In the genomic region with DNA sequence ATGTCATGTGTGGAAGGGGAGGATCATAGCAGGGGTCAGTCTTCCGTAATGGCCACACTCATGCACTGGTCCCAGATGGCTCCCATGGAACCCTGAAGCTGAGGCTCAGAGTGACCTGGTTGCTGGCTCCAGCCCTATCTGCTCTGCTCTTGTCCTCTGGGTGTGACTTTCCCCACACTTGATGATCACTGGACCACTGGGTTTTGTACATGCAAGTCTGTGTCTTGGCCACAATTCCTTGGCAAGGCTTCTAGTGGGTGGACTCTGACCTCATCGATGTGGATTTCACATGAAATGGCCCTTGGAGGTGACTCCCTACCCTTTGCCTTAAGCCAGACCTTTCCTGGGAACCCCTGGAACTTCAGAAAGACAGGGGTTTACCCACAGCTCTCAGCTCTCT, we compare ENCODE assay signal across 19 mouse cellular contexts. TPM values are rescaled to one million over a fixed set of nuclear protein-coding genes. Genes with fewer than 3 reads are reported as not detected.
DNase-seq lines count a peak whose midpoint lies in the region; ATAC-seq and TF ChIP-seq lines count a peak whose summit lies in the region.
"Had no signal": no experiment of that assay in that cellular context is flagged by ENCODE, and none has a peak within 500 bp of the region (broad histone marks: within the 10 kb centered on the region; RNA-seq: fewer than 3 reads in every experiment).

No protein-coding gene starts in this region.

- intact Hi-C loops in heart, postnatal 14 days (cut with DNase I) = loop anchor here (10.0 kb wide), 1 partner anchor 212 kb away; a partner anchor contains a TSS

- no peak overlapping the region for H3K4me2 ChIP-seq in kidney, embryonic 16.5 days (replicated peaks; ENCODE audit: low read depth, low read length)
- H3K4me2 ChIP-seq: limb, embryonic 13.5 days; midbrain, embryonic 15.5 days had no signal

- no peak for TF ChIP-seq CTCF in kidney, adult 2 months (conservative IDR thresholded peaks at IDR 0.05; ENCODE audit: insufficient read depth, insufficient read length, low read depth, low read length)

- no peaks in the 10 kb centered on the region for H3K27me3 ChIP-seq in kidney, adult 2 months (replicated peaks; ENCODE audit: control insufficient read depth, insufficient read depth, low read length)
- H3K27me3 ChIP-seq in kidney, embryonic 16.5 days (ENCODE audit: insufficient read depth, low read length) = no peaks in the 10 kb centered on the region
- H3K27me3 ChIP-seq in megakaryocyte, embryonic 14.5 days (replicated peaks) = peaks cover 9% of the 10 kb centered on the region
- H3K27me3 ChIP-seq in limb, embryonic 10.5 days (ENCODE audit: low read depth, poor library complexity, severe bottlenecking) = peaks cover 13% of the 10 kb centered on the region
- H3K27me3 ChIP-seq: limb, embryonic 13.5 days; midbrain, embryonic 15.5 days had no signal

- ATAC-seq in kidney, embryonic 16.5 days (ENCODE audit: low FRiP score, low TSS enrichment) = no peak
- ATAC-seq in megakaryocyte, adult 5-6 weeks (ENCODE audit: poor library complexity, severe bottlenecking) = no peak
- ATAC-seq in erythroblast, adult 5-6 weeks (replicated peaks; ENCODE audit: low FRiP score, poor library complexity, severe bottlenecking) = no peak
- ATAC-seq: forebrain, embryonic 14.5 days; hindbrain, embryonic 16.5 days; midbrain, embryonic 15.5 days had no signal

- no peak overlapping the region for H3K9ac ChIP-seq in kidney, embryonic 16.5 days (replicated peaks; ENCODE audit: low read length)
- H3K9ac ChIP-seq: limb, embryonic 13.5 days; midbrain, embryonic 15.5 days had no signal

- no peak for TF ChIP-seq POLR2A in kidney, adult 2 months (IDR thresholded peaks at IDR 0.05; ENCODE audit: low read depth, low read length)

- peak; percentile 79 for DNase-seq in kidney, adult 2 months
- DNase-seq in heart, postnatal 14 days = peak; percentile 49 to 61
- DNase-seq in limb, embryonic 10.5 days (ENCODE audit: low spot score) = no peak
- DNase-seq: adrenal gland, postnatal 25 days; cerebellum, adult 18-20 months; right cerebral cortex, postnatal 4 days had no signal

- H3K4me1 ChIP-seq in kidney, adult 2 months (ENCODE audit: control insufficient read depth, insufficient read depth, low read length) = no peaks in the 10 kb centered on the region
- H3K4me1 ChIP-seq in kidney, embryonic 16.5 days (ENCODE audit: insufficient read depth, low read length) = 0 out of 2 replicates have a peak, but pooled peaks cover 3% of the 10 kb centered on the region
- peaks cover 52% of the 10 kb centered on the region for H3K4me1 ChIP-seq in megakaryocyte, embryonic 14.5 days
- H3K4me1 ChIP-seq in limb, embryonic 10.5 days = 0 out of 2 replicates have a peak, but pooled peaks cover 7% of the 10 kb centered on the region
- H3K4me1 ChIP-seq: midbrain, embryonic 15.5 days had no signal

- H3K9me3 ChIP-seq in kidney, embryonic 16.5 days (ENCODE audit: low read length) = no peaks in the 10 kb centered on the region
- no peaks in the 10 kb centered on the region for H3K9me3 ChIP-seq in megakaryocyte, embryonic 14.5 days
- no peaks in the 10 kb centered on the region for H3K9me3 ChIP-seq in limb, embryonic 10.5 days (replicated peaks)
- H3K9me3 ChIP-seq: embryonic facial prominence, embryonic 10.5 days; limb, embryonic 13.5 days; midbrain, embryonic 15.5 days had no signal

- 72% methylated on average over 2 of the region's 2 CpGs for WGBS in kidney, adult 2 months
- WGBS in kidney, embryonic 16.5 days = 92% methylated on average over 2 of the region's 2 CpGs
- 90% methylated on average over 2 of the region's 2 CpGs for WGBS in limb, embryonic 10.5 days

- no peaks in the 10 kb centered on the region for H3K36me3 ChIP-seq in kidney, adult 2 months (ENCODE audit: control insufficient read depth, insufficient read depth, low read length)
- H3K36me3 ChIP-seq in kidney, embryonic 16.5 days (ENCODE audit: insufficient read depth, low read length) = no peaks in the 10 kb centered on the region
- H3K36me3 ChIP-seq in megakaryocyte, embryonic 14.5 days (replicated peaks; ENCODE audit: low read length) = no peaks in the 10 kb centered on the region
- no peaks in the 10 kb centered on the region for H3K36me3 ChIP-seq in limb, embryonic 10.5 days
- H3K36me3 ChIP-seq: embryonic facial prominence, embryonic 10.5 days; limb, embryonic 13.5 days; midbrain, embryonic 15.5 days had no signal

- H3K27ac ChIP-seq in kidney, adult 2 months (ENCODE audit: insufficient read depth, low read depth, low read length) = no peak overlapping the region
- no peak overlapping the region for H3K27ac ChIP-seq in kidney, embryonic 16.5 days (ENCODE audit: low read length)
- H3K27ac ChIP-seq in limb, embryonic 10.5 days = no peak overlapping the region
- H3K27ac ChIP-seq: embryonic facial prominence, embryonic 10.5 days; kidney, postnatal 0 days; limb, embryonic 13.5 days; midbrain, embryonic 15.5 days had no signal

- no peak overlapping the region for H3K4me3 ChIP-seq in kidney, adult 2 months (ENCODE audit: insufficient read depth, low read depth, low read length)
- H3K4me3 ChIP-seq in kidney, embryonic 16.5 days (ENCODE audit: low read length) = no peak overlapping the region
- H3K4me3 ChIP-seq in megakaryocyte, embryonic 14.5 days (replicated peaks) = peak overlapping the region; percentile 14
- no peak overlapping the region for H3K4me3 ChIP-seq in limb, embryonic 10.5 days
- H3K4me3 ChIP-seq: embryonic facial prominence, embryonic 10.5 days; erythroblast, embryonic 14.5 days; limb, embryonic 13.5 days; midbrain, embryonic 15.5 days had no signal

RNA-seq across cellular contexts. Expression of a gene that starts 2.4 kb away (rescaled TPM):
- polyA plus RNA-seq in kidney, adult 2 months (2012; rRNA removed) = 16.2 and 24.9 TPM in 2 replicates
- polyA plus RNA-seq in kidney, embryonic 16.5 days (2015; fragmentation: Nextera tagmentation; extraction: Ambion mirVana) = 0.70 and 0.77 TPM in 2 replicates
- polyA plus RNA-seq in megakaryocyte, embryonic 14.5 days (2012; ENCODE audit: insufficient read depth, low replicate concordance) = 0.93 TPM in 1 of 2 replicates, not detected in the other
- not detected in 2 replicates for total RNA-seq in megakaryocyte, adult 5-6 weeks (2015)
- not detected in 2 replicates for total RNA-seq in megakaryocyte, adult 5-6 weeks (2017)
- 10 to 100 TPM; 62.4 to 67.9 TPM for total RNA-seq in heart, postnatal 14 days (2021)
- total RNA-seq in erythroblast, adult 5-6 weeks (2015; ENCODE audit: low replicate concordance) = not detected in 2 replicates
- total RNA-seq in erythroblast, adult 5-6 weeks (2017; ENCODE audit: low replicate concordance) = not detected in 2 replicates
- polyA plus RNA-seq in limb, embryonic 10.5 days (2016; fragmentation: Nextera tagmentation; extraction: Ambion mirVana) = 0.20 TPM in 1 of 2 replicates, not detected in the other
- total RNA-seq: megakaryocyte progenitor cell, adult 5-6 weeks; neutrophil, adult 5-6 weeks had no signal
- polyA plus RNA-seq: embryonic facial prominence, embryonic 10.5 days; erythroblast, embryonic 14.5 days had no signal

RNA-seq across cellular contexts. Expression of a gene that starts 40.1 kb away (rescaled TPM):
- polyA plus RNA-seq in kidney, adult 2 months (2012; rRNA removed) = 34.9 and 44.3 TPM in 2 replicates
- polyA plus RNA-seq in kidney, embryonic 16.5 days (2015; fragmentation: Nextera tagmentation; extraction: Ambion mirVana) = 133 and 137 TPM in 2 replicates
- polyA plus RNA-seq in megakaryocyte, embryonic 14.5 days (2012; ENCODE audit: insufficient read depth, low replicate concordance) = 10.5 TPM in 1 of 2 replicates, not detected in the other
- total RNA-seq in megakaryocyte, adult 5-6 weeks (2015) = 38.2 and 44.3 TPM in 2 replicates
- total RNA-seq in megakaryocyte, adult 5-6 weeks (2017) = 39.0 and 40.2 TPM in 2 replicates
- 10 to 100 TPM; 25.5 to 30.8 TPM for total RNA-seq in heart, postnatal 14 days (2021)
- 6.5 and 12.3 TPM in 2 replicates for total RNA-seq in erythroblast, adult 5-6 weeks (2015; ENCODE audit: low replicate concordance)
- 12.9 and 24.5 TPM in 2 replicates for total RNA-seq in erythroblast, adult 5-6 weeks (2017; ENCODE audit: low replicate concordance)
- polyA plus RNA-seq in limb, embryonic 10.5 days (2016; fragmentation: Nextera tagmentation; extraction: Ambion mirVana) = 120 and 148 TPM in 2 replicates

RNA-seq across cellular contexts. Expression of a gene that starts 40.1 kb away (rescaled TPM):
- 97.4 and 141 TPM in 2 replicates for polyA plus RNA-seq in kidney, adult 2 months (2012; rRNA removed)
- polyA plus RNA-seq in kidney, embryonic 16.5 days (2015; fragmentation: Nextera tagmentation; extraction: Ambion mirVana) = 69.8 and 73.4 TPM in 2 replicates
- 26.6 and 36.9 TPM in 2 replicates for polyA plus RNA-seq in megakaryocyte, embryonic 14.5 days (2012; ENCODE audit: insufficient read depth, low replicate concordance)
- 32.6 and 45.7 TPM in 2 replicates for total RNA-seq in megakaryocyte, adult 5-6 weeks (2015)
- 33.0 and 39.0 TPM in 2 replicates for total RNA-seq in megakaryocyte, adult 5-6 weeks (2017)
- 10 to 100 TPM; 43.2 to 45.0 TPM for total RNA-seq in heart, postnatal 14 days (2021)
- 11.7 and 24.9 TPM in 2 replicates for total RNA-seq in erythroblast, adult 5-6 weeks (2015; ENCODE audit: low replicate concordance)
- total RNA-seq in erythroblast, adult 5-6 weeks (2017; ENCODE audit: low replicate concordance) = 8.4 and 15.1 TPM in 2 replicates
- 72.8 and 73.9 TPM in 2 replicates for polyA plus RNA-seq in limb, embryonic 10.5 days (2016; fragmentation: Nextera tagmentation; extraction: Ambion mirVana)
